Mouse (Mus musculus) embryonic facial prominence, embryonic 12.5 days (tissue): Measurements from ENCODE around the gene Tesc. TPM values are rescaled to one million over a fixed set of nuclear protein-coding genes. Genes with fewer than 3 reads are reported as not detected.

Experiments
- polyA plus RNA-seq: library from polyadenylated mRNA; unstranded; fragments of >200 nt; fragmentation: Nextera tagmentation; extraction: Ambion mirVana; gene quantifications from 2 replicates; pipeline ENCODE4 v1.2.1, GENCODE M21; 2016

Gene Tesc
- polyA plus RNA-seq, 1 experiment from 2014 or later: 5.7 TPM

Other genes with a start within 250 kb of the Tesc start
- gene Nos1, start 246.7 kb upstream of the Tesc start, polyA plus RNA-seq: 0.32 and 0.95 TPM in 2 replicates
- gene Fbxo21, start 51.0 kb upstream of the Tesc start, polyA plus RNA-seq: 100 and 107 TPM in 2 replicates
- 44.5 and 45.0 TPM in 2 replicates for gene Fbxw8, start 127.7 kb downstream of the Tesc start, polyA plus RNA-seq
- 0.45 and 0.85 TPM in 2 replicates for gene Hrk, start 136.9 kb downstream of the Tesc start, polyA plus RNA-seq
- gene Rnft2, start 217.4 kb downstream of the Tesc start, polyA plus RNA-seq: 5.7 and 8.8 TPM in 2 replicates
- 12.1 and 13.0 TPM in 2 replicates for gene 2410131K14Rik, start 217.5 kb downstream of the Tesc start, polyA plus RNA-seq